Comparison of ENCODE assay signal across 8 mouse cellular contexts in the genomic region with DNA sequence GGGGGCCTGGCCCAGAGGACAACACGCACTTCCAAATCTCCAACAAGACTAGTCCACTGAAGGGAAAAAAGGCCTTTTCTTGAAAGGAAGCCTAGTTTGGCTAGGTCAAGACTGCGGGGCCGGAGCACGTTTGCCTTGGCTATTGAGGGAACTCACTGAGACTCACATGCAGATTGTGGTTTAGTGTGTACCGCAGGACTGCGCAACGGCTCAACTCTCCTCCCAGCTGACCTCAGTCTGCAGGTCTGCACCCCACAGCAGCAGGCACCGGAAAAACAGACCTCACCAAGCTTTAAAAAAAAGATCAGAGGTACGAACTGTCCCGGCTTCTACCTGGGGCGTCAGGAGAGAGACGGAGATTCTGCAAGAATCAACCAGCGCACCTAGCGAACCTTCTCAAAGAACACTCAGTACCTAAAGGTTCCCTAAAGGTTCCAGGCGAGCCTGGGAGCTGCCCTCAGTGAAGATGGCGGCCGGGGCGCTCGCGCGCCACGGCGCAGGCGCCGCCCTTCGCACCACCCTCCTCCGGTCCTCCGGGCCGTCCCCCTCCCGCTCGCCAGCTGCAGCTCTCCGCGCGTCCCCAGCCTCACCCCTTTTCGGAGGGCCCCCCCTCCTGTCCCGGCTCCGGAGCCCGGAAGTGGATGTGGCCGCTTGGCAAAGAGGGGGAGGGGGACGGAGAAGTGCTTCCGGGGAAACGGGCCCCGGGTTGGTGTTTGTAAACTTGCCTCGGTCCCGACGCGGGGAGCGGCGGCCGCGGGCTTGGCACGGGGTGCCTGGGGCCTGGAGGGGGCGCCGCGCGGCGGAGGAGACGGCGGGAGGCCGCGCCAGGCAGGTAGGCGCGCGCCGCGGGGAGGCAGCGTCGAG. TPM values are rescaled to one million over a fixed set of nuclear protein-coding genes. Genes with fewer than 3 reads are reported as not detected.
DNase-seq lines count a peak whose midpoint lies in the region; ATAC-seq lines count a peak whose summit lies in the region.

A gene (plus strand): TSS at position 279 of the 864 bp plus-strand sequence.

- under 1% methylated on average over 44 of the region's 68 CpGs for WGBS in hindbrain, embryonic 11.5 days

- ATAC-seq in hindbrain, embryonic 11.5 days (ENCODE audit: low FRiP score): peak; percentile 98

- no peaks in the 10 kb centered on the region for H3K27me3 ChIP-seq in hindbrain, embryonic 11.5 days (ENCODE audit: control insufficient read depth, insufficient read depth, low read length)

- peak within 1 kb of the TSS; percentile 74 for H3K4me3 ChIP-seq in hindbrain, embryonic 11.5 days (ENCODE audit: low read depth, low read length)

- H3K4me1 ChIP-seq in hindbrain, embryonic 11.5 days (replicated peaks; ENCODE audit: control insufficient read depth, insufficient read depth, low read length): peaks cover 8% of the 10 kb centered on the region

- peak within 1 kb of the TSS; percentile 92 for H3K9ac ChIP-seq in hindbrain, embryonic 11.5 days (ENCODE audit: low read depth, low read length)

- peak; percentile 99 for DNase-seq in MN1 (ENCODE audit: low spot score)
- peak; percentile 94 for DNase-seq in cerebellum, adult 9-10 months
- DNase-seq in frontal cortex, adult 2 months (ENCODE audit: extremely low spot score in 1 of 2, low spot score in 1 of 2): peak; percentile 91 to 94
- peak; percentile 95 for DNase-seq in hindbrain, embryonic 11.5 days (ENCODE audit: low spot score)
- DNase-seq in layer of hippocampus, postnatal 10 days (ENCODE audit: low spot score in 2 of 2): peak; percentile 89 to 95
- peak; percentile 99 for DNase-seq in lung, postnatal 10 days
- peak; percentile 97 for DNase-seq in ovary, postnatal 36 days (ENCODE audit: low spot score)
- DNase-seq in thymus, postnatal 25 days: peak; percentile 96

- H3K4me2 ChIP-seq in hindbrain, embryonic 11.5 days (replicated peaks; ENCODE audit: low read depth, low read length): peak within 1 kb of the TSS; percentile 61

- peak within 1 kb of the TSS; percentile 99 for H3K27ac ChIP-seq in hindbrain, embryonic 11.5 days (ENCODE audit: low read depth, low read length)

- peaks cover 8% of the 10 kb centered on the region for H3K36me3 ChIP-seq in hindbrain, embryonic 11.5 days (ENCODE audit: control insufficient read depth, insufficient read depth, low read length)

- H3K9me3 ChIP-seq in hindbrain, embryonic 11.5 days (ENCODE audit: control insufficient read depth, low read length): no peaks in the 10 kb centered on the region

RNA-seq across cellular contexts. Expression of the gene that starts here (rescaled TPM):
- polyA plus RNA-seq in frontal cortex, adult 2 months (2012; rRNA removed): 52.4 and 62.1 TPM in 2 replicates
- 49.7 and 63.8 TPM in 2 replicates for polyA plus RNA-seq in hindbrain, embryonic 11.5 days (2014; fragmentation: Nextera tagmentation; extraction: Ambion mirVana)
- total RNA-seq in layer of hippocampus, postnatal 10 days (2021): 10 to 100 TPM; 64.4 to 68.3 TPM

Comparison
In these comparisons a context has a peak if more than half of its experiments do, and no peak if none do; other contexts are left out.
1. Peak in every context shown above with its lines: DNase-seq, ATAC-seq, H3K4me3 ChIP-seq and H3K27ac ChIP-seq.